Mouse (Mus musculus) testis, adult 10 weeks (tissue): ENCODE measurements around the gene A1bg. TPM values are rescaled to one million over a fixed set of nuclear protein-coding genes. Genes with fewer than 3 reads are reported as not detected.

ENCODE experiments used
- polyA plus RNA-seq: library from polyadenylated mRNA; stranded (reverse); fragments of 350-450 nt; fragmentation: Illumina TruSeq; extraction: RNeasy Lipid Tissue Mini Kit (QIAGEN cat#74804); gene quantifications from one replicate; pipeline ENCODE4 v1.2.3, GENCODE M21; 2014; ENCODE audit warnings: low read depth, low replicate concordance

The A1bg gene
- not detected for polyA plus RNA-seq

DNA sequence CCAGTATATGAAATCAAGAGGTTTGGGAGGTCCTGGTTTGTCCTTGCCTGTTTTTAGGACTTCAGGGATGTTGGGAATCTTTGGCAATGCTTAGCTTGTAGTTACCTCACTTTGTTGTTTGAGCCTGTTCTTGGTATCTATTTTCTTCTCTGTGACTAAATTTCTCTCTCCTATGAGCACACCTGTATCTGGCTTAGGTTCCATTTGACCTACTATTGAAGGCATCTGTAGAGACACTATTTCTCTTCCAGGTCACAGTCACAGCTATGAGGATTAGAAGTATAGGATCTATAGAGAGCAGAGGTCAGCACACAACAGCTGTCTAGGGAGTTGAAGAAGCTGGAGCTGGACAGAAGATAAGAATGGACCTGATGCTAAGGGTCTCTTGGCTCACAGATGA lies at the start of gene A1bg:
TSS of gene A1bg (minus strand) at position 101 of the 400 bp plus-strand sequence.

DNA sequence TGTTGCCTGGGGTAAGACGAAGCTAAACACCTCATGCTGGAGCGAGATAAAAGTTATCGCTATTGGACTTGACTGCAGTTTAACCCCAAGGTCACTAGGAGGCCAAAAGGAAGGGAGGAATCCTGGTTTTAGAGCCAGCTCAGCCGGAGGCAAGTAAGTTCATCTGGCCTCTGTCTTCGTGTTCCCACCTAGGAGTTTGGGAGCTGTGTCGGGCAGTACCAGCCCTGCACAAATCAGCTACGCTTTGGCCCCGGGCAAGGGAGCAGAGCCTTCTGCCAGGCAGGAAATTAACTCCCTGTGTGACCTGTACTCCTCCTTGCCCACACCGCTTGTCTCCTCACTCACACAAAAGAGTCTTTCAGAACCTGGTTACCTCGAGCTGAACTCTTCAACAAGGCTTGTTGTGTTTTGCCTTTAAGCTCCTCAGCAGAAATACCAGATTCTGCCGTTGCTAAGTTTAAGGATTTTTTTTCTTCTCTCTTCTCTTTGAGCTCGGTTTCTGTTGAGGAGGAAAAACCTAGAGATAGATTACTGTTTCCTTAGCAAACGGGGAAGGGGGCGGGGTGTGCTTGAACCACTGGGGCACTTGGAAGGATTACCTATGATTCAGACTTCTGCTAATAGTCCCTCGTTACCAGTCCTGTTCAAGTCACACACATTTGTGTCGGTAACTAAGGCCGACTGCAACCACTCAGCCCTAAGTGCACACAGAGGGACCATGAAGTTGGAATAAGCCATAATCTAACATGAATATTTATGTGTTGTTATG lies 69.4 kb downstream of the A1bg start, which contains the start of gene Fam84b:
TSS of gene Fam84b (minus strand) at position 548 of the 769 bp plus-strand sequence.

Other genes starting within 250 kb of the A1bg start
- gene Fam84b, start 69.2 kb downstream of the A1bg start, polyA plus RNA-seq = 3.5 TPM